Mouse (Mus musculus) spleen, adult 2 months (tissue): ENCODE results near the gene Cep164.

Experiments
- CTCF ChIP-seq: fragments of 200-500 bp; IDR thresholded peaks from 2 replicates; pipeline ENCODE4 v1.5.1; 2011; ENCODE audit warnings: mild to moderate bottlenecking, inconsistent platforms; ENCODE audit not compliant: insufficient read depth, insufficient read length, insufficient replicate concordance; ENCODE audit errors: extremely low read depth
- POLR2A ChIP-seq: fragments of 200-500 bp; IDR thresholded peaks from 2 replicates; pipeline ENCODE4 v1.6.1; 2011; ENCODE audit warnings: low read depth, low read length, inconsistent platforms

DNA sequence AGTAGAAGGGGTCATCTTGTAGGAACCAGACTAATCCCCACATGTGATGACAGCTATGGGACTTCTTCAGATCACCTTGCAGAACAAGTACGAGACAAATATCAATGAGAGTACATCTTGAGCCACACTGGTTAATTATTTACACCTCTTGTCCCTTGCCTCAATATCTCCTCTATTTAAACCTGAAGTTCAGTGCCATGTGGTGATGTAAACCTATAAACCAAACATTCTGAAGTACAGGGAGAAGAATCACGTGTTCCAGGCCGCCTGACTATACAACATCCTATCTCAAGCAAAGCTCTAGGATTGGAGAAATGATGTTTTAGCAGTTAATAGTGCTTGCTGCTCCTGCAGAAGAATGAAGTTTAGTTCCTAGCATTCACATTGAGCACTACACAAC lies 41.8 kb upstream of the Cep164 start:
- TF ChIP-seq CTCF (no peak), POLR2A (no peak)
